Mouse (Mus musculus): Measurements from ENCODE around the gene Mgmt. TPM values are rescaled to one million over a fixed set of nuclear protein-coding genes. Genes with fewer than 3 reads are reported as not detected.

Mgmt gene
- polyA plus RNA-seq, 1 experiment from 2014 or later: 2.5 TPM

DNA sequence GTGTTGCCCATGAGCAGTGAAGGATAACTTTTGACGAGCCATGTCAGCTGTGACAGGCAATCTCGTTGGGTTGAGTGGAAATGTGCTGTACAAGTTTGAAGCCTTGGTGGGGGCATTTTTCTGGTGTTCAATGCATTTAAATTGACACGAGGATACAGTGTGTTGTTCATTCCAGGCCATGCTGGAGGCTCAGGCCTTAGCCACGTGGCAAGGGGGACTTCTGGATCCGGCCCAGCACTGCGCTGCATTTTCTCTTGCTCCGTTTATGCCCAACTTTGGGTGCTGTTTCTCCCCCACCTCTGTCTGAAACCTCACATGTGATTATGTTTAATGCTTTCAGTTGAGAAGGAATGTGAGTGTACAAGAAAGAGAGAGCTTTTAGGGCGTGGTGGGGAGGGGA is 118.3 kb downstream of the Mgmt start:
- Histone ChIP-seq H3K9me3 (ENCODE audit: control insufficient read depth) (no peaks in the 10 kb centered on the region), H3K27me3 (replicated peaks; ENCODE audit: control insufficient read depth, insufficient read depth, low read length) (no peaks in the 10 kb centered on the region), H3K27ac (ENCODE audit: low read depth, low read length) (no peak overlapping the region), H3K9ac (ENCODE audit: low read depth, low read length) (no peak overlapping the region), H3K36me3 (ENCODE audit: control insufficient read depth, insufficient read depth) (no peaks in the 10 kb centered on the region), H3K4me1 (replicated peaks; ENCODE audit: control insufficient read depth, insufficient read depth, low read length) (no peaks in the 10 kb centered on the region), H3K4me2 (replicated peaks; ENCODE audit: low read depth) (no peak overlapping the region), H3K4me3 (ENCODE audit: low read depth, low read length) (no peak overlapping the region)
- ATAC-seq: no peak
- 75% methylated on average over 8 of the region's 8 CpGs for WGBS
- no peak for TF ChIP-seq CTCF (IDR thresholded peaks at IDR 0.05; ENCODE audit: low read depth)

DNA sequence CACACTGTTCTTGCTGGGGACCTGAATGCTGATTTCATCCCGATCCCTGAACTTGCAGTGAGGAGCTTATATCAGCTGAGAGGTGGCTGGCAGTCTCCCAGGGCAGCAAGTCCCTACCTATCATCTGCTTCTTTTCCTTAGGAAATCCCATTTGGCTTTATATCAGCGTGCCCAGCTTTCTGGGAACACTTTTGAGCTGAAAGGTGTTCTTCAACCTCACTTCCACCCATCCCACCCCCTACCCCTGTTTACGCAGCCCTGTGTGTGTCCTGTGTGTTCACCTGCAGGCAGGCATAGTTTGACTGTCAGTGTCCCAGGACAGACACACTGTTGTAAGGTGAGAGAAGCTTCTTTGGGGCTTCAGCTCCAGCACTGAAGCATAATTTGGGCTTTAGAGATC is 119.0 kb downstream of the Mgmt start:
- WGBS: 51% methylated on average over 3 of the region's 3 CpGs
- no peak overlapping the region for H3K4me2 ChIP-seq (replicated peaks; ENCODE audit: low read depth)
- H3K27me3 ChIP-seq (replicated peaks; ENCODE audit: control insufficient read depth, insufficient read depth, low read length): no peaks in the 10 kb centered on the region
- H3K9me3 ChIP-seq (ENCODE audit: control insufficient read depth): no peaks in the 10 kb centered on the region
- no peak overlapping the region for H3K4me3 ChIP-seq (ENCODE audit: low read depth, low read length)
- no peaks in the 10 kb centered on the region for H3K4me1 ChIP-seq (replicated peaks; ENCODE audit: control insufficient read depth, insufficient read depth, low read length)
- H3K27ac ChIP-seq (ENCODE audit: low read depth, low read length): no peak overlapping the region
- no peaks in the 10 kb centered on the region for H3K36me3 ChIP-seq (ENCODE audit: control insufficient read depth, insufficient read depth)
- H3K9ac ChIP-seq (ENCODE audit: low read depth, low read length): no peak overlapping the region
- ATAC-seq: no peak
- no peak for TF ChIP-seq CTCF (IDR thresholded peaks at IDR 0.05; ENCODE audit: low read depth)

DNA sequence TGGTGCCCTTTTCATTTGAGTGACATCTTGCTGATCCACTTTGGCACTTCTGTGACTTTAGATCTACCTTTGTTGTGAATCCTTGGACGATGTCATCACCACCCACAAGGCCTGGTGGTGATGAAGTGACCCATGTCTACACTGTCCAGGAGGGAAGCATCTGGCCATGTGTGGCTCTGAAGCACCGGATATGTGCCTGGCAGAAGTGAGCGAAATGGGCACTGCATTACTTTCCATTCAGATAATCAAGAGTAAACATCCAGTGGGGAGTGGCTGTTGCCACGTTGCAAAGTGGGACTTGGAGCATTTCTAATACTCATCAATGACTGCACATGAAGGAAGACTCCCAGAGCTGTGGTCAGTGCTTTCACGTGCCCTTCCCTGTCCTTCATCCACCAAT is 124.2 kb downstream of the Mgmt start:
- no peak for TF ChIP-seq CTCF (IDR thresholded peaks at IDR 0.05; ENCODE audit: low read depth)
- H3K27me3 ChIP-seq (replicated peaks; ENCODE audit: control insufficient read depth, insufficient read depth, low read length): no peaks in the 10 kb centered on the region
- no peaks in the 10 kb centered on the region for H3K9me3 ChIP-seq (ENCODE audit: control insufficient read depth)
- H3K4me1 ChIP-seq (replicated peaks; ENCODE audit: control insufficient read depth, insufficient read depth, low read length): no peaks in the 10 kb centered on the region
- no peak overlapping the region for H3K9ac ChIP-seq (ENCODE audit: low read depth, low read length)
- H3K36me3 ChIP-seq (ENCODE audit: control insufficient read depth, insufficient read depth): no peaks in the 10 kb centered on the region
- H3K27ac ChIP-seq (ENCODE audit: low read depth, low read length): no peak overlapping the region
- no peak overlapping the region for H3K4me3 ChIP-seq (ENCODE audit: low read depth, low read length)
- ATAC-seq: no peak
- no peak overlapping the region for H3K4me2 ChIP-seq (replicated peaks; ENCODE audit: low read depth)
- 82% methylated on average over 5 of the region's 5 CpGs for WGBS

DNA sequence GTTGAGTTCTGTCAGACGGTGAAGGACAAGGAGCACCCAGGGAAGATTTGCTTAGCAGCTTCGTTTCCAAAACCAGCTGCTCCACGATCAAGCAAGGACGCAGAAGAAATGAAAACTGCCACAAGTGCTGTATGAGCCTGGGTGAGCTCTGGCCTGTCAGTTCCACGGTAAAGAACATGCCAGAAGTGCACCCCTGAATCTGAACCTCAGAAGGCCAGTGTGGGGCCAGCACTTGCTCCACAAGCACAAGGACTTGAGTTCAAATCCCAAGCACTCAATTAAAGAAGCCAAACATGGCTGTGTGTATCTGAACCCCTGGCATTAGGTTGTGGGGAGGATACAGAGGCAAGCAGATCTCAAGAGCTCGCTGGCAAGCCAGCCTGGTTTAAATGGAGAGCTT is 125.8 kb downstream of the Mgmt start:
- 80% methylated on average over 6 of the region's 6 CpGs for WGBS
- Histone ChIP-seq H3K4me3 (ENCODE audit: low read depth, low read length) (no peak overlapping the region), H3K4me2 (replicated peaks; ENCODE audit: low read depth) (no peak overlapping the region), H3K4me1 (replicated peaks; ENCODE audit: control insufficient read depth, insufficient read depth, low read length) (no peaks in the 10 kb centered on the region), H3K27ac (ENCODE audit: low read depth, low read length) (no peak overlapping the region), H3K9me3 (ENCODE audit: control insufficient read depth) (no peaks in the 10 kb centered on the region), H3K36me3 (ENCODE audit: control insufficient read depth, insufficient read depth) (no peaks in the 10 kb centered on the region), H3K27me3 (replicated peaks; ENCODE audit: control insufficient read depth, insufficient read depth, low read length) (no peaks in the 10 kb centered on the region), H3K9ac (ENCODE audit: low read depth, low read length) (no peak overlapping the region)
- no peak for TF ChIP-seq CTCF (IDR thresholded peaks at IDR 0.05; ENCODE audit: low read depth)
- no peak for ATAC-seq

DNA sequence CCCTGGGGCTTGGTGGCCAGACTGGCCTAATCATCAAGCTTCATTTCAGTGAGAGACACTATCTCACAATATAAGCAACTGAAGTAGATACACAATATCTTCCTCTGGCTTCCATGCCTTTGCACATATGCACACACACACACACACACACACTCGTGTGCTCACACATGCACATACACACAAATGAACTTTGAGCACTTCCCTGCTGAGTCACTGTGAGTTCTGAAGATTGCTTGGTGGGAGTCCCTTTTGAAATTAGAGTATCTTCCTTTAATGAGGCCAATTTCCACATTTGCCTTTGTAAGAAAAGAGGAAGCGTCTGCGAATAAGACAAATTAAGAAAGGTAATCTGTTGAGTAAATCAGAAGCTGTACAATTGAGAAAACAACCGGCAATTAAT is 136.4 kb downstream of the Mgmt start:
- H3K4me2 ChIP-seq (replicated peaks; ENCODE audit: low read depth): no peak overlapping the region
- no peaks in the 10 kb centered on the region for H3K9me3 ChIP-seq (ENCODE audit: control insufficient read depth)
- H3K27me3 ChIP-seq (replicated peaks; ENCODE audit: control insufficient read depth, insufficient read depth, low read length): no peaks in the 10 kb centered on the region
- H3K36me3 ChIP-seq (ENCODE audit: control insufficient read depth, insufficient read depth): no peaks in the 10 kb centered on the region
- no peak for ATAC-seq
- 89% methylated on average over 4 of the region's 4 CpGs for WGBS
- TF ChIP-seq CTCF (IDR thresholded peaks at IDR 0.05; ENCODE audit: low read depth): no peak
- no peak overlapping the region for H3K9ac ChIP-seq (ENCODE audit: low read depth, low read length)
- no peaks in the 10 kb centered on the region for H3K4me1 ChIP-seq (replicated peaks; ENCODE audit: control insufficient read depth, insufficient read depth, low read length)
- no peak overlapping the region for H3K4me3 ChIP-seq (ENCODE audit: low read depth, low read length)
- H3K27ac ChIP-seq (ENCODE audit: low read depth, low read length): no peak overlapping the region

DNA sequence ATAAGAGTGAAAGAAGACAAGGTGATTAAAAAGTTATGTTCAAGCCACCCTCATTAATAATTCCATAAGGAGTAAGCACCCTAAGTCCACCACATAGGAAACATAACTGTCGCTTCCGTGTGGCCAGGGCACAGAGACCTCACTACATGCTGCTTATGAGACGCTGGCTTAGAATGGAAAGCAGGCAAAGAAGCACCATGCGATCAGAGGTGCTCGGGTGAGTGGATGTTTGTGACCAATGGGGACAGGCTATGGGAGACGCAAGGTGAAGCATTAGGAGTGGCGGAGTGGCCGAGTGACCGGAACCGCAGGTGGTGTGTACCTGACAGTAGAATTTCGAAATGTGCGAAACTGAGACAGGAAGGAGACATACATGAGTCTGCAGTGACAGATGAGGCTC is 138.8 kb downstream of the Mgmt start:
- no peak overlapping the region for H3K4me3 ChIP-seq (ENCODE audit: low read depth, low read length)
- no peaks in the 10 kb centered on the region for H3K27me3 ChIP-seq (replicated peaks; ENCODE audit: control insufficient read depth, insufficient read depth, low read length)
- no peaks in the 10 kb centered on the region for H3K9me3 ChIP-seq (ENCODE audit: control insufficient read depth)
- H3K27ac ChIP-seq (ENCODE audit: low read depth, low read length): no peak overlapping the region
- no peak for TF ChIP-seq CTCF (IDR thresholded peaks at IDR 0.05; ENCODE audit: low read depth)
- no peak overlapping the region for H3K4me2 ChIP-seq (replicated peaks; ENCODE audit: low read depth)
- H3K9ac ChIP-seq (ENCODE audit: low read depth, low read length): no peak overlapping the region
- WGBS: 98% methylated on average over 12 of the region's 12 CpGs
- H3K4me1 ChIP-seq (replicated peaks; ENCODE audit: control insufficient read depth, insufficient read depth, low read length): no peaks in the 10 kb centered on the region
- H3K36me3 ChIP-seq (ENCODE audit: control insufficient read depth, insufficient read depth): no peaks in the 10 kb centered on the region
- no peak for ATAC-seq

DNA sequence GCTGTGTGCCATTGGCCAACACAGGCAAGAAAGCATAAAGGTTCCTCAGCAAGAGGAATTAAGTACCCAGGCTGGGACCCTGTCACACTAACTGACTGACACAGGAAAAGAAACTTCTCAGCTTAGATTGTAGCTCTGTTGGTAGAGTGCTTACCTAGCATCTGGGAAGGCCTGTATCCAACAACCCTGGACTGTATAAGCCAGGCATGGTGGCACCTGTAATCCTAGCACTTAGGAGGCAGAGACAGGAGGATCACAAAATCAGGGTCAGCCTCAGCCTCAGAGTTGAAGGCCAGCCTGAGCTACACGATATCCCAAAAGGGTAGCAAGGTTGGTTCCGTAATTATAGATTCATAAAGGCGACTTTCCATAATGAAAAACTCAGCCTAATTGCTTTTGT is 140.6 kb downstream of the Mgmt start:
- H3K4me2 ChIP-seq (replicated peaks; ENCODE audit: low read depth): no peak overlapping the region
- H3K27ac ChIP-seq (ENCODE audit: low read depth, low read length): no peak overlapping the region
- TF ChIP-seq CTCF (IDR thresholded peaks at IDR 0.05; ENCODE audit: low read depth): no peak
- WGBS: 92% methylated on average over 3 of the region's 3 CpGs
- H3K4me1 ChIP-seq (replicated peaks; ENCODE audit: control insufficient read depth, insufficient read depth, low read length): no peaks in the 10 kb centered on the region
- no peak overlapping the region for H3K4me3 ChIP-seq (ENCODE audit: low read depth, low read length)
- H3K9me3 ChIP-seq (ENCODE audit: control insufficient read depth): no peaks in the 10 kb centered on the region
- H3K9ac ChIP-seq (ENCODE audit: low read depth, low read length): no peak overlapping the region
- H3K36me3 ChIP-seq (ENCODE audit: control insufficient read depth, insufficient read depth): no peaks in the 10 kb centered on the region
- ATAC-seq: no peak
- H3K27me3 ChIP-seq (replicated peaks; ENCODE audit: control insufficient read depth, insufficient read depth, low read length): no peaks in the 10 kb centered on the region

Measured in intestine, postnatal 0 days (tissue).